In the genomic region with DNA sequence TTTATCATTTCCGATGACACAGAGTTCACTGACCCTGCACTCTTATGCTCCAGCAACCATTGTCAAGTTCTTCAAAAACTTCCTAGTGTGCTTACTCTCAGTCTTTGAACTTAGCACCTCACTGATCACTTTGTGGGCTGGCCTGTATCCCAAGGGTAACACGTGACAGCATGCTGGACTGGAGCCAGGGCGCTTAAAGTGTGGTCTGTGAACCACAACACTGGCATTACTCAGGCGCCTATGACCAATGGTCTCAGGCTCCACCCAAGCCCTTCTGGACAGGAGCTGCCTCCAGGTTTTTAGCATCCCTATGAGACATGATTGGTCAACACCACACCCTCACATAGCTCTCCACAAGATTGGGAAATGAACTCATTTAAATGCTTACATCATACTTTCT, we compare ENCODE assay signal across 14 mouse cellular contexts. TPM values are rescaled to one million over a fixed set of nuclear protein-coding genes. Genes with fewer than 3 reads are reported as not detected.
DNase-seq lines count a peak whose midpoint lies in the region; ATAC-seq and TF ChIP-seq lines count a peak whose summit lies in the region.
"Had no signal": no experiment of that assay in that cellular context is flagged by ENCODE, and none has a peak within 500 bp of the region (broad histone marks: within the 10 kb centered on the region; RNA-seq: fewer than 3 reads in every experiment).

No protein-coding gene starts in this region.

- no peak overlapping the region for H3K4me3 ChIP-seq in kidney, postnatal 0 days (replicated peaks; ENCODE audit: low read depth, low read length)
- H3K4me3 ChIP-seq: erythroblast, embryonic 14.5 days; limb, embryonic 10.5 days had no signal

- DNase-seq in adrenal gland, postnatal 10 days, result peak; percentile 33
- DNase-seq in adrenal gland, postnatal 4 days (ENCODE audit: low spot score in 2 of 2), result no peak
- DNase-seq in lung, adult 18-20 months, result peak; percentile 10 to 23
- DNase-seq in lung, postnatal 14 days, result no peak
- no peak for DNase-seq in kidney, postnatal 0 days (ENCODE audit: low spot score)
- peak; percentile 27 for DNase-seq in skeletal muscle tissue, adult 2 months (ENCODE audit: low read depth, low spot score)
- no peak for DNase-seq in thymus, postnatal 10 days (ENCODE audit: low spot score in 2 of 2)
- no peak for DNase-seq in cerebellum, adult 18-20 months

- H3K4me2 ChIP-seq in kidney, postnatal 0 days (ENCODE audit: low read length), result no peak overlapping the region

- no peaks in the 10 kb centered on the region for H3K4me1 ChIP-seq in kidney, postnatal 0 days (replicated peaks; ENCODE audit: insufficient read depth, low read length)
- H3K4me1 ChIP-seq: limb, embryonic 10.5 days had no signal

- 64% methylated on average over 4 of the region's 4 CpGs for WGBS in kidney, postnatal 0 days

- no peak for TF ChIP-seq CTCF in kidney, postnatal 0 days (IDR thresholded peaks at IDR 0.05; ENCODE audit: low read depth)

- no peak overlapping the region for H3K9ac ChIP-seq in kidney, postnatal 0 days (ENCODE audit: low read depth, low read length)

- H3K36me3 ChIP-seq in kidney, postnatal 0 days (ENCODE audit: insufficient read depth, low read length), result no peaks in the 10 kb centered on the region
- H3K36me3 ChIP-seq: G1E; limb, embryonic 10.5 days had no signal

- peak; percentile 46; the same call in 1 of the 2 replicates for ATAC-seq in kidney, postnatal 0 days (replicated peaks; ENCODE audit: low FRiP score, low read depth)
- ATAC-seq: activated CD4-positive, CD25-positive, alpha-beta regulatory T cell, adult 4 months had no signal

- no peaks in the 10 kb centered on the region for H3K27me3 ChIP-seq in kidney, postnatal 0 days (ENCODE audit: insufficient read depth, low read length)

- H3K9me3 ChIP-seq in kidney, postnatal 0 days (replicated peaks; ENCODE audit: low read length), result no peaks in the 10 kb centered on the region
- H3K9me3 ChIP-seq: limb, embryonic 10.5 days had no signal

- H3K27ac ChIP-seq in kidney, postnatal 0 days, result no peak overlapping the region
- H3K27ac ChIP-seq: limb, embryonic 10.5 days had no signal

RNA-seq across cellular contexts. Expression of a gene that starts 52.8 kb away (rescaled TPM):
- 10 to 100 TPM in 1 of 2 experiments, 1 to 10 TPM in 1; 9.3 to 11.5 TPM for total RNA-seq in adrenal gland, postnatal 10 days (2021)
- 10 to 100 TPM; 14.2 to 15.5 TPM for total RNA-seq in adrenal gland, postnatal 4 days (2021)
- 0.19 and 0.21 TPM in 2 replicates for polyA plus RNA-seq in kidney, postnatal 0 days (2015; fragmentation: Nextera tagmentation; extraction: Ambion mirVana)
- total RNA-seq: megakaryocyte progenitor cell, adult 5-6 weeks had no signal
- polyA plus RNA-seq: activated CD4-positive, CD25-positive, alpha-beta regulatory T cell, adult 4 months; G1E; small intestine, adult 2 months had no signal

Comparison
In these comparisons a context has a peak if more than half of its experiments do, and no peak if none do; other contexts are left out.
1. DNase-seq: peak in adrenal gland, postnatal 10 days (single experiment), lung, adult 18-20 months (2 of 2) and skeletal muscle tissue, adult 2 months (single experiment); none in adrenal gland, postnatal 4 days (0 of 2), lung, postnatal 14 days (single experiment), kidney, postnatal 0 days (single experiment), thymus, postnatal 10 days (0 of 2) and cerebellum, adult 18-20 months (0 of 2).